Mouse (Mus musculus) erythroblast, embryonic 14.5 days (primary cell): Measurements from ENCODE around the gene Nav2.

ENCODE experiments used
- GATA1 ChIP-seq: IDR thresholded peaks from 2 replicates; pipeline ENCODE4 v1.6.1; 2012; ENCODE audit warnings: low read length, inconsistent platforms, mixed read lengths
- TAL1 ChIP-seq: IDR thresholded peaks from 3 replicates; pipeline ENCODE4 v1.6.1; 2012; ENCODE audit warnings: low read length, inconsistent platforms, mixed read lengths

DNA sequence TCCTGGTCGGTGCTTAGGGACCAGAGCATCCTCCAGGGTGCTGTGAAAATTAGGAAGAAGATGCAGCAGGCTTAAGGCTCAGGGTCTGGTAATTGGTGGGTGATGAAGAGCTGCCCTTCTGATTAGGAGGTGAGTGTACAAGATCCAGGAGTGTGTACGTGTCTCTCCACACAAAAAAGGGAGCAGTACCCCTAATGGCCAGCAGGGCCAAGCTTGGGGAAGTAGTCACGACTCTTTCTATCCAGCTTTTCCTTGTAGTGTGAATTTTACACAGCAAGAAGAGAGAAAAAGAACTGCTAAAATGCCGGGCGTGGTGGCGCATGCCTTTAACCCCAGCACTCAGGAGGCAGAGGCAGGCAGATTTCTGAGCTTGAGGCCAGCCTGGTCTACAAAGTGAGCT is 399.2 kb downstream of the Nav2 start:
- TF ChIP-seq TAL1 (no peak), GATA1 (no peak)
